Mouse (Mus musculus) spleen, adult 2 months (tissue): ENCODE measurements around the gene Myo1d. TPM values are rescaled to one million over a fixed set of nuclear protein-coding genes. Genes with fewer than 3 reads are reported as not detected.
A peak's percentile ranks its signal among the peaks of the same experiment; 100 is the strongest.

Experiments
- DNase-seq, 2 experiments: peaks; one replicate each; pipeline versions ENCODE4 v3.0.0 to v3.0.0-alpha.2; 2012 to 2021; ENCODE audit warnings: low spot score in 2 of 2, low read depth in 1 of 2
- H3K27ac ChIP-seq: fragments of 200-500 bp; 2 replicates; pipeline ENCODE4 v1.5.1; 2012; ENCODE audit warnings: low read length, inconsistent platforms; ENCODE audit not compliant: insufficient read depth
- H3K27me3 ChIP-seq: fragments of 200-500 bp; 2 replicates; pipeline ENCODE4 v1.6.1; 2012; ENCODE audit warnings: mild to moderate bottlenecking, moderate library complexity, low read length, inconsistent platforms; ENCODE audit not compliant: control insufficient read depth, insufficient read depth
- H3K36me3 ChIP-seq: fragments of 200-500 bp; 2 replicates; pipeline ENCODE4 v1.6.1; 2012; ENCODE audit warnings: mild to moderate bottlenecking, low read length, inconsistent platforms; ENCODE audit not compliant: control insufficient read depth, insufficient read depth
- H3K4me1 ChIP-seq: fragments of 200-500 bp; 2 replicates; pipeline ENCODE4 v1.6.1; 2011; ENCODE audit warnings: inconsistent platforms; ENCODE audit not compliant: control insufficient read depth, insufficient read depth, insufficient read length
- H3K4me3 ChIP-seq: fragments of 200-500 bp; 2 replicates; pipeline ENCODE4 v1.5.1; 2011; ENCODE audit warnings: mild to moderate bottlenecking, inconsistent platforms; ENCODE audit not compliant: insufficient read depth, insufficient read length; ENCODE audit errors: extremely low read depth
- CTCF ChIP-seq: fragments of 200-500 bp; IDR thresholded peaks from 2 replicates; pipeline ENCODE4 v1.5.1; 2011; ENCODE audit warnings: mild to moderate bottlenecking, inconsistent platforms; ENCODE audit not compliant: insufficient read depth, insufficient read length, insufficient replicate concordance; ENCODE audit errors: extremely low read depth
- POLR2A ChIP-seq: fragments of 200-500 bp; IDR thresholded peaks from 2 replicates; pipeline ENCODE4 v1.6.1; 2011; ENCODE audit warnings: low read depth, low read length, inconsistent platforms
- WGBS: fragments of 180-500 bp; shearing (Covaris S2); methylation state at CpG from one replicate; pipeline ENCODE4 v1.1.7; 2018; 5-methylcytosine and 5-hydroxymethylcytosine counted together
- polyA plus RNA-seq: library from polyadenylated mRNA; depleted of rRNA; stranded (reverse); fragments of >200 nt; gene quantifications from 2 replicates; pipeline ENCODE4 v1.2.3, GENCODE M21; 2012

Gene Myo1d
- polyA plus RNA-seq, 1 experiment, result 6.2 TPM

DNA sequence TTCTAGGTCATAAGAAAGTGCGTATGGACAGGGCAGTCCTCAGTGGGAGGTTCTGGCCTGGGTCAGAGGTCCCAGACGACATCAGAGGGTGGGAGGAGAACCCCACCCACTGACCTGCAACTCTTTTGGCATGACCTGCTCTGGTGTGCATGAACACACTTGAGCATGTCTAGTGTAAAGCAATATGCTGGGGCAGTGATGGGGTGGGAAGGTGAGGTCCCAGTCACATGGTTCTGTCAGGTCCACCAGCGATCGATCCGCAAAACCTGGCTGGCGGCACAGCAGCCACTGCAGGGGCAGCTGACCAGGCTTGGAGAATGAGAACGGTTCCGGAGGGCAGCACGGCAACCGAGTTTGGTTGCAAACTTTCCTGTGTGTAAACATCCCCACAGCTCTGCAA is 297.5 kb downstream of the Myo1d start:
- H3K27ac ChIP-seq, result no peak overlapping the region
- no peak for TF ChIP-seq CTCF
- TF ChIP-seq POLR2A, result no peak
- H3K4me1 ChIP-seq, result peaks cover 9% of the 10 kb centered on the region
- H3K36me3 ChIP-seq, result no peaks in the 10 kb centered on the region
- no peak overlapping the region for H3K4me3 ChIP-seq
- DNase-seq, result no peak
- 94% methylated on average over 10 of the region's 10 CpGs for WGBS
- no peaks in the 10 kb centered on the region for H3K27me3 ChIP-seq

DNA sequence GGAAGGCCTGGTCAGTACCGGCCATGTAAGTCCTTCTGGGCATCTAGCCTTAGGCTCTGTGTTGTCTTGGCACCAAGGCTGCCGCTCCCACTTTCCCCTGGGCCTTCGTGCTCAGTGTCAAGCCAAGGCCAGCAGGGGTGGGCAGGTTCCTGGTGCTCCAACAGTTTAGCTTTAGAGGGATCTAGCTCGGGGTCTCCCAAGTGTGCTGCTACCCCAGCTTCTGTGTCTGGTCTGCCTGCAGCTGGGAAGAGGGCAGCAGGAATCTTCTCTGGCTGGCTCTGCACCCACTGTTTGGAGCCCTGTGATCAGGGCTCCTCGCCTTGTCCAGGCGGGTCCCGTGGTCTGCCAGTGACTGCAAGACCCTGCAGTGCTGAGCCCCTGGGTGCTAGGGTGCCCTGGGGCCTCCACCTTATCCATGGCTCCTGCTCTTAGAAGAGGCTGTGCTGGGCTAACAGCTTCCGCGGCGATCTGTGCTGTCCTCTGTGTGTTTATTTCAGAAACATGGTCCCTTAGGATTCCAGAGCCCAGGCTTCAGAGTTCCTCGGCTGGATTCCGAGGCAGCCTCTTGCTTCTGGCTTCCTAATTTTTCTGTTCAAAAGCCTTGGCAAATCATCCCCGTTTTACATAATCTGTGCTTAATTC is 298.3 kb downstream of the Myo1d start:
- TF ChIP-seq POLR2A, result no peak
- TF ChIP-seq CTCF, result no peak
- no peak for DNase-seq
- no peak overlapping the region for H3K4me3 ChIP-seq
- no peaks in the 10 kb centered on the region for H3K27me3 ChIP-seq
- WGBS, result 96% methylated on average over 13 of the region's 13 CpGs
- H3K36me3 ChIP-seq, result no peaks in the 10 kb centered on the region
- peaks cover 10% of the 10 kb centered on the region for H3K4me1 ChIP-seq
- H3K27ac ChIP-seq, result no peak overlapping the region

GRCm38 (mm10) chr11:80479906-80480866 is 299.6 kb downstream of the Myo1d start:
- no peaks in the 10 kb centered on the region for H3K36me3 ChIP-seq
- no peak overlapping the region for H3K4me3 ChIP-seq
- no peaks in the 10 kb centered on the region for H3K27me3 ChIP-seq
- TF ChIP-seq POLR2A, result no peak
- TF ChIP-seq CTCF, result no peak
- peaks cover 10% of the 10 kb centered on the region for H3K4me1 ChIP-seq
- DNase-seq, result no peak
- no peak overlapping the region for H3K27ac ChIP-seq
- 95% methylated on average over 31 of the region's 31 CpGs for WGBS

GRCm38 (mm10) chr11:80479425-80479824 is 300.4 kb downstream of the Myo1d start:
- DNase-seq, result no peak
- Histone ChIP-seq H3K36me3 (no peaks in the 10 kb centered on the region), H3K4me1 (peaks cover 10% of the 10 kb centered on the region), H3K27ac (no peak overlapping the region), H3K27me3 (no peaks in the 10 kb centered on the region), H3K4me3 (no peak overlapping the region)
- no peak for TF ChIP-seq POLR2A
- TF ChIP-seq CTCF, result no peak
- 54% methylated on average over 5 of the region's 5 CpGs for WGBS

- Histone ChIP-seq H3K36me3 (no peaks in the 10 kb centered on the region), H3K27me3 (no peaks in the 10 kb centered on the region), H3K27ac (no peak overlapping the region), H3K4me1 (peaks cover 10% of the 10 kb centered on the region), H3K4me3 (no peak overlapping the region)
- 94% methylated on average over 14 of the region's 14 CpGs for WGBS
- DNase-seq, result no peak
- no peak for TF ChIP-seq POLR2A
- TF ChIP-seq CTCF, result no peak
Observed at GRCm38 (mm10) chr11:80478694-80479412, 301.0 kb downstream of the Myo1d start.

GRCm38 (mm10) chr11:80477341-80478199 is 302.3 kb downstream of the Myo1d start:
- Histone ChIP-seq H3K4me1 (peaks cover 10% of the 10 kb centered on the region), H3K27me3 (no peaks in the 10 kb centered on the region), H3K36me3 (peaks cover 3% of the 10 kb centered on the region; the same call in 1 of the 2 replicates), H3K4me3 (peak overlapping the region; percentile 85), H3K27ac (peak overlapping the region; percentile 42; the same call in 1 of the 2 replicates)
- WGBS, result 26% methylated on average over 55 of the region's 55 CpGs
- no peak for TF ChIP-seq CTCF
- TF ChIP-seq POLR2A, result no peak
- DNase-seq, result peak in 1 of 2 experiments; percentile 30
